Mouse (Mus musculus): ENCODE measurements around the gene Olfr90. TPM values are rescaled to one million over a fixed set of nuclear protein-coding genes. Genes with fewer than 3 reads are reported as not detected.

The Olfr90 gene
- polyA plus RNA-seq, 1 experiment from 2014 or later = not detected

DNA sequence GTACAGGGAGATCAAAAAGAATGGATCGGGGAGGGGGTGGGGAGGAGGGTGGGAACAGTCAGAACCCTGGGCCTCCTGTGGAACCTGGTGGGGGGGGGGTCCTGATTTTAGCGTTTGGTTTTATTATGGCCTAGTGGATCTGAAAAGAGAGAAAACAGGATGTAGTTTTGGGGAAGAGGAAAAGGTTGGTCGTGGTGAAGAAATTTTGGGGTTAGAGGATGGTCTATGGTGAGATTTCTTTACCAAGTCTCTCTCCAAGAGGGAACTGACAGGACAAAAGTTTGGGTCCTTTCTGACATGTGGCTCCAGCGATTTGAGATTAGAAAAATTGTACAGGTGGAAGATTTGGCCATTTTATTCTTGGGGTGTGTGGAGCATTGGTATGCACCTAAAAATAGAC, 36.6 kb downstream of the Olfr90 start:
- no peaks in the 10 kb centered on the region for H3K27me3 ChIP-seq (replicated peaks)
- ATAC-seq (ENCODE audit: insufficient read depth, low FRiP score, low read depth) = no peak
- H3K9ac ChIP-seq = no peak overlapping the region
- H3K27ac ChIP-seq = no peak overlapping the region
- peaks cover 11% of the 10 kb centered on the region for H3K36me3 ChIP-seq
- peak overlapping the region; percentile 84 for H3K4me2 ChIP-seq
- peaks cover 27% of the 10 kb centered on the region for H3K4me1 ChIP-seq
- H3K9me3 ChIP-seq = no peaks in the 10 kb centered on the region
- WGBS = 67% methylated on average over 4 of the region's 4 CpGs
- no peak overlapping the region for H3K4me3 ChIP-seq (replicated peaks)

DNA sequence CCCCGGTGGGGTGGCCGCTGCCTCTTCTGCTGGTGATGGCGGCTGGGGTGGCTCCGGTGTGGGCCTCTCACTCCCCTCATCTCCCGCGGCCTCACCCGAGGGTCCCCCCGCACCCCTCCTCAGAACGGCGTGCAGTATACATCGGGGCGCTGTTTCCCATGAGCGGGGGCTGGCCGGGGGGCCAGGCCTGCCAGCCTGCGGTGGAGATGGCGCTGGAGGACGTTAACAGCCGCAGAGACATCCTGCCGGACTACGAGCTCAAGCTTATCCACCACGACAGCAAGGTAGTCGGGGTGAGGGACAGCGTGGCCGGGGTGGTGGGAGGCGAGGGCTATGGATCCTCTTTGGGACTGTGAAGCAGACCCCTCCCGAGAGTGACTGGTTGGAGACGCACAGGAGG, 37.4 kb downstream of the Olfr90 start:
- H3K4me2 ChIP-seq = peak overlapping the region; percentile 84
- H3K27me3 ChIP-seq (replicated peaks) = no peaks in the 10 kb centered on the region
- WGBS = 5% methylated on average over 25 of the region's 27 CpGs
- peaks cover 31% of the 10 kb centered on the region for H3K4me1 ChIP-seq
- H3K9me3 ChIP-seq = no peaks in the 10 kb centered on the region
- H3K9ac ChIP-seq = peak overlapping the region; percentile 61; the same call in 1 of the 2 replicates
- H3K27ac ChIP-seq = no peak overlapping the region
- peaks cover 5% of the 10 kb centered on the region; the same call in 1 of the 2 replicates for H3K36me3 ChIP-seq
- ATAC-seq (ENCODE audit: insufficient read depth, low FRiP score, low read depth) = peak; percentile 2; the same call in 1 of the 2 replicates
- H3K4me3 ChIP-seq (replicated peaks) = peak overlapping the region; percentile 55

DNA sequence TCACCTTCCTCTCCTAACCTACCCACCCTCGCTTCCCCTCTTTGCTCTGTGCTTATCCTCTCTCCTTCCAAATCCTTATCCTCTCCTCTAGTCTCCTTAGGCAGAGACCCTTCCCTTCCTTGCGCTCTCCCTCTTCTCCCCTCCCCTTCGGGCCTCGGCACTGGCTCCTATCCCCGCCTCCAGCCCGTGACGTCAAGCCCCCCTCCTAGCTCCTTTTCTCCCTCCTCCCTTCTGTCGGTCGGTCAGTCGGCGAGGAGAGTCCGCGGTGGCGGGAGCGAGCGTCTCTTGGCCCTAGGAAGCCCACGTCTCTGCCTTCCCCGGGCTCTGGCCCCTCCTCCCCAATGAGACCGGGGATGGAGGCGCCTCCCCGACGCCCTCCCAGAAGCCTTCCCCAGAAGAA, 37.9 kb downstream of the Olfr90 start:
- peak overlapping the region; percentile 55 for H3K4me3 ChIP-seq (replicated peaks)
- WGBS = under 1% methylated on average over 22 of the region's 22 CpGs
- no peak overlapping the region for H3K27ac ChIP-seq
- peak overlapping the region; percentile 84 for H3K4me2 ChIP-seq
- peak overlapping the region; percentile 61; the same call in 1 of the 2 replicates for H3K9ac ChIP-seq
- H3K36me3 ChIP-seq = 0 out of 2 replicates have a peak, but pooled peaks cover under 1% of the 10 kb centered on the region
- H3K4me1 ChIP-seq = peaks cover 31% of the 10 kb centered on the region
- no peaks in the 10 kb centered on the region for H3K9me3 ChIP-seq
- ATAC-seq (ENCODE audit: insufficient read depth, low FRiP score, low read depth) = peak; percentile 30
- H3K27me3 ChIP-seq (replicated peaks) = no peaks in the 10 kb centered on the region

DNA sequence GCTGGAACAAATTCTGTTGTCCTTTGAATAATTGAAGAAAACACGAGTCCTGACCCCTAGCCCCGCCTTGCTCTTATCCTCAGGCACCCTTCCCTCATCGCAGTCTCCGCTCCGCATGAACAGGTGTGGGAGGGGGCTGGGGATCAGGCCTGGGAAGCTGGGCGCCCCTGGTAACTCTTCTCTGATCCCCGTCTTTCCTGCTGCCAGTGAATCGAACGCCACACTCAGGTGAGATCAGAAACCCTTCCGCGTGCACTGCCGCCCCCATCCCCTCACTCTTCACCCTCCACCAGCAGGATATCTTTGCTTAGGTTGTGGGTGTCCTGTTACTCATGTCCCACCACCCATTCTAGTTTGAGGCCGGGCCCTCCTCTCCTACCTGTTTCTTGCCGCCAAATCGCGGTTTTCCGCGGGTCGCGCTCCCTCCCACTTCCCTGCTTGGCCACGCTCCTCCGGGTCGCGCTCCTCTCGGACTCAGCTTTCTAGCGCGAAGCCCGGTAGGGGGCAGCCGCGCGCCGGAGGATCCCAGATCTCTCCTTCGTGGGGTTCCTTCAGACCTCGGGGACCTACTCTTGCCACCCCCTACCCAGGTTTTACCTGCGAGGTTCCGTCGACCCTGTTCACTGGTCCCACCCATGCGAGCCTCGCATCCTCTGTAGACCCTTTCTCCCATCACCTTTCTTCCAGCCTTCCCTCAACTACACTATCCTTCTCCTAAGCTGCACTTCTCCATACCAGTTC, 38.6 kb downstream of the Olfr90 start:
- 7% methylated on average over 39 of the region's 39 CpGs for WGBS
- Histone ChIP-seq H3K9me3 (no peaks in the 10 kb centered on the region), H3K4me2 (peak overlapping the region; percentile 84), H3K27me3 (replicated peaks) (no peaks in the 10 kb centered on the region), H3K9ac (peak overlapping the region; percentile 7; the same call in 1 of the 2 replicates), H3K36me3 (no peaks in the 10 kb centered on the region), H3K27ac (no peak overlapping the region), H3K4me3 (replicated peaks) (peak overlapping the region; percentile 55), H3K4me1 (peaks cover 35% of the 10 kb centered on the region)
- ATAC-seq (ENCODE audit: insufficient read depth, low FRiP score, low read depth) = no peak

DNA sequence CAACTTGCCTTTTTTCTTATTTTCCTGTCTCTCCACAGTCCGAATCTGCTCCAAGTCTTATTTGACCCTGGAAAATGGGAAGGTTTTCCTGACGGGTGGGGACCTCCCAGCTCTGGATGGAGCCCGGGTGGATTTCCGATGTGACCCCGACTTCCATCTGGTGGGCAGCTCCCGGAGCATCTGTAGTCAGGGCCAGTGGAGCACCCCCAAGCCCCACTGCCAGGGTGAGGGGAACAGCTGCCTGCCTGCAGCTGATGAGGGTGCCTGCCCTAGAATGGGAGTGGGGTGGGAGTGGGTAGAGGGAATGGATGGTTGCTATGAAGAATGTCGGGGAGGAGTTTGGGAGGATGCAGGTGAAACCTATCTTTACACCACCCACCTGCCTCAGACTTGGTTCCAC, 39.9 kb downstream of the Olfr90 start:
- 61% methylated on average over 7 of the region's 7 CpGs for WGBS
- no peak overlapping the region for H3K4me3 ChIP-seq (replicated peaks)
- no peak overlapping the region for H3K4me2 ChIP-seq
- H3K9ac ChIP-seq = no peak overlapping the region
- ATAC-seq (ENCODE audit: insufficient read depth, low FRiP score, low read depth) = no peak
- peaks cover 35% of the 10 kb centered on the region for H3K4me1 ChIP-seq
- H3K27me3 ChIP-seq (replicated peaks) = no peaks in the 10 kb centered on the region
- no peaks in the 10 kb centered on the region for H3K36me3 ChIP-seq
- no peak overlapping the region for H3K27ac ChIP-seq
- no peaks in the 10 kb centered on the region for H3K9me3 ChIP-seq

DNA sequence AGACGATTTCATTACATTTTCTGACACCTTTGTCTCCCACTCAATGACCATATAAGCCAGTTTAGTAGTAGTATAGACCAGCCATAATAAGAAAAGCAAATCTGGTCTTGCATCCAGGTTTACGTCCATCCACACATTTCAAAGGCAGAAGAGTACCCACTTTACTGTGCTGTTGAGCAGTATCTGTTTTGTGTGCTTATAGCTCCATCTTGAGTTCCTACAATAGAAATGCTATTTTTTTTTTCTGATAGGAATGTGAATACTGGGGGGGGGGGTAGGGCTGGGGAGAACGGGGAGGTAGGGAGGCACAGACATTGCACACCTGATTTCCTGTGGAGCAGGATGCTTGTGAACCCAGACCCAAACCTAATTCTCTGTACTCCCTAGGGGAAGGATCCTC, 40.3 kb downstream of the Olfr90 start:
- H3K4me1 ChIP-seq = peaks cover 35% of the 10 kb centered on the region
- H3K9ac ChIP-seq = no peak overlapping the region
- H3K36me3 ChIP-seq = no peaks in the 10 kb centered on the region
- H3K4me3 ChIP-seq (replicated peaks) = no peak overlapping the region
- no peaks in the 10 kb centered on the region for H3K27me3 ChIP-seq (replicated peaks)
- no peak overlapping the region for H3K4me2 ChIP-seq
- 35% methylated on average over 3 of the region's 3 CpGs for WGBS
- ATAC-seq (ENCODE audit: insufficient read depth, low FRiP score, low read depth) = no peak
- H3K27ac ChIP-seq = no peak overlapping the region
- H3K9me3 ChIP-seq = no peaks in the 10 kb centered on the region

DNA sequence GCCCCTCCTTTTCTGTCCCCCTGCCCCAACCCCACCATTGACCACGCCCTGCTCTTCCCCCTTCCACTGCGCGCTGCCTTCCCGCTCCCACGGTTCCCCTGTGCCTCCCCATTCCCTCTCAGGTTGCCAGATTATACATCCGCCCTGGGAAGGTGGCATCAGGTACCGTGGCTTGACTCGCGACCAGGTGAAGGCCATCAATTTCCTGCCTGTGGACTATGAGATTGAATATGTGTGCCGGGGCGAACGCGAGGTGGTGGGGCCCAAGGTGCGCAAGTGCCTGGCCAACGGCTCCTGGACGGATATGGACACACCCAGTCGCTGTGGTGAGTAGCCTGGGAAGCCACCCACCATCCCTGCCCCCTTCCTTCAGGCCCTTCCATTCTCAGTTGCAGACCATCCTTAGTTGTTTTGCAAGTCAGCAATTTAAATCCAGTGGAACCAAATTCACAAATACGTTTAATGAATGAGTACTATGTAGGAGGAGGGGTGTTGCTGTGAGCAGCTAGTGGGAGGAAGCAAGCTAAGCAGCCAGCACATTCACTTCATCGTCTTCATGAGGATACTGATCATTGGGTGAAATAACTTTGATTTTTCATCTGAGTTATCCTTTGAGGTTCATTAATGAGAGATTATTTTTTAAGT, 40.8 kb downstream of the Olfr90 start:
- H3K27ac ChIP-seq = no peak overlapping the region
- ATAC-seq (ENCODE audit: insufficient read depth, low FRiP score, low read depth) = no peak
- no peak overlapping the region for H3K9ac ChIP-seq
- peaks cover 35% of the 10 kb centered on the region for H3K4me1 ChIP-seq
- H3K4me3 ChIP-seq (replicated peaks) = peak overlapping the region; percentile 70; the same call in 1 of the 2 replicates
- WGBS = 27% methylated on average over 19 of the region's 19 CpGs
- no peaks in the 10 kb centered on the region for H3K9me3 ChIP-seq
- H3K4me2 ChIP-seq = peak overlapping the region; percentile 96
- no peaks in the 10 kb centered on the region for H3K36me3 ChIP-seq
- no peaks in the 10 kb centered on the region for H3K27me3 ChIP-seq (replicated peaks)

DNA sequence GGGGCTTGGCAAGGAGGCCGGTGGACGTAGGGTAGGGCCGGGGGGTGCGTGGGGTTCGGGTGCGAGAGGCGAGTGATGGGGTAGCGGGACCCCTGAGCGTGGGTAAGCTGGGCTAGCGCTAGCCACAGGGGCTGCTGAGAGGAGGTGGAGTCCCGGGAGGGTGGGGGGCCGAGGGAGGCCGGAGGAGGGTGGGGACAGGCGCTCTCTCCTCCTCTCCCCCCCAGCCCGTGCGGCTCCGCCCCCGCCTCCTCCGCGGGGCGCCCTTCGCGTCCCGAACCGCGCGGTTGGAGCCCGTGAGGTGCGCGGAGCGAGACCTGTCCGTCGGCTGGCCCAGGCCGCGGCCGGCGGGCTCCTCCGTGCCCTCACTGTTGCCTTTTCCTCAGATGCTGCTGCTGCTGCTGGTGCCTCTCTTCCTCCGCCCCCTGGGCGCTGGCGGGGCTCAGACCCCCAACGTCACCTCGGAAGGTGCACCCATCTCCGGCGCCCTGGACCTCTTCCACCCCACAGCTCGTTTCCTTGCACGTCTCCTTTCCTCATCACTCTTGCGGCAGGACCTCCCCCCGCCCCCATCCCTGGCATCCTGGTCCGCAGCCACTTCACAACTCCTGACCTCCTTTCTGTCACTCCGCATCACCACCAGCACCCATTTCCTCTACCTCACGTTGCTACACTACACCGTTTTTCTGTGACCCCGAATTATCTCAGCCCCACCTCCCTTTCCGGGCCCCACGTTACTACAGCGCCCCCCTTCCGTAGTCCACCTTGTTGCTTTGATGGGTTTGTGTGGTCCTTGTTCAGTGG, 41.8 kb downstream of the Olfr90 start:
- no peaks in the 10 kb centered on the region for H3K27me3 ChIP-seq (replicated peaks)
- H3K27ac ChIP-seq = peak overlapping the region; percentile 69
- no peaks in the 10 kb centered on the region for H3K9me3 ChIP-seq
- no peaks in the 10 kb centered on the region for H3K36me3 ChIP-seq
- peak overlapping the region; percentile 96 for H3K4me2 ChIP-seq
- peak overlapping the region; percentile 70 for H3K4me3 ChIP-seq (replicated peaks)
- peak; percentile 56 for ATAC-seq (ENCODE audit: insufficient read depth, low FRiP score, low read depth)
- H3K4me1 ChIP-seq = peaks cover 35% of the 10 kb centered on the region
- peak overlapping the region; percentile 59 for H3K9ac ChIP-seq
- WGBS = under 1% methylated on average over 43 of the region's 58 CpGs

DNA sequence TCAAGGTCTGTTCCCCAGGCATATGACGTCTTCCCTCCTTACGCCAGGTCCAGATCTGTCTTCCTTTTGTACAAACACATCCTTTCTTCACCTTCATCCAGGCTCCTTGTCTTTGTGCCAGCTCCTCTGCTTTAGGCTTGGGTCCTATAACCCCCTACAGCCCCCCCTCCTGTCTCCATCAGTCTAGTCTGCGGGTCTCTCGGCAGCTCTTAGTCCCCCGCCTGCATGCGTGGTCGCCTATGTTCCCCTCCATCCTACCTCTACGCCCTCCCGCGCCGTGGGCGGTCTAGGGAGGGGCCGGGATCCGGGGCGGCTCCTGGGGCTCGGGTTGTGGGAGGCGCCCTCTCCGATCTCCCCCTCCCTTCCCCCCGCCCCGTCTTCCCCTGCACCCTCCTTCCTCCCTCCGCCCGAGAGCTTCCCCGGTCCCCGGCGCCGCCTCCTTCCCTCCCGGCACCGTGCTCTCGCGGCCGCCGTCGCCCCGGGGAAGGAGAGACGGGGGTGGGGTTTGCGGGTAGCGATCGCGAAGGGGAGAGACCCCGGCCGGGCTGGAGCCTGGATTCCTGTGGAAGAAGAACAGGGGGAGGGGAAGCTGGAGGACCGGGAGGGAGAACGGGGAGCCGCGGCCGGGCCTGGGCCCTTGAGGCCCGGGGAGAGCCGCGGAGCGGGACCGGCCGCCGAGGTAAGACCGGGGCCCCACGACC, 42.5 kb downstream of the Olfr90 start, which contains the start of gene Gabbr1:
Gabbr1 (plus strand) TSS at position 356 of the 701 bp plus-strand sequence.
- H3K9ac ChIP-seq = peak within 1 kb of the TSS; percentile 59
- under 1% methylated on average over 42 of the region's 55 CpGs for WGBS
- peak; percentile 88 for ATAC-seq (ENCODE audit: insufficient read depth, low FRiP score, low read depth)

DNA sequence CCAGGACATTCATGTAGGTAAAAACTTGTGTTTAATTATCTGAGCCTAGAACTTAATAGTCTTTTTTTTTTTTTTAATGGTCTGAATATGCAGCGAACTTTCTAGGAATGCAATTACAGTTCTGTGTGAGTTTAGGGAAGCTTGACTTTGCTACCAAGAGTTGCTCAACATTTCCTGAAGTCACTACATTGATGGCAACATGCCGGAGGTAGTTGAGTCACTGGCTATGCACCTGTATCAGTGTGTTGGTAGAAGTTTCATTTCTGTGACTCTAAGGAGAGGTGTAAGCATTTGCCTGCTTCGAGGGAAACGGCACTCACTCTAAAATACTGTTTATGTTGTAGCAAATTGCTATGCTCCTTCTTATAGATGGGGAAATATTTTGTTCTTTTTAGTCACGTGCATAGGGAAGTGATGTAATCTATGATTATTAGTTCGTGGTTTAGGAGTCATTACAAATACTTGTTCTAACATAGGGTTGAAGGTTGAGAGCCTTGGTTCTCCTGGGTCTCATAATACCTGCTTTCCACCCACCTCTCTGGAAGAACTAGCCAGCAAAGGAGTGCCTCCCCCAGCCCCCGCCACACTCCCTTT, 43.6 kb downstream of the Olfr90 start:
- Histone ChIP-seq H3K27me3 (replicated peaks) (no peaks in the 10 kb centered on the region), H3K4me2 (peak overlapping the region; percentile 96), H3K36me3 (no peaks in the 10 kb centered on the region), H3K27ac (peak overlapping the region; percentile 59; the same call in 1 of the 2 replicates), H3K4me3 (replicated peaks) (no peak overlapping the region), H3K4me1 (peaks cover 25% of the 10 kb centered on the region), H3K9me3 (no peaks in the 10 kb centered on the region), H3K9ac (peak overlapping the region; percentile 16)
- ATAC-seq (ENCODE audit: insufficient read depth, low FRiP score, low read depth) = no peak
- WGBS = 58% methylated on average over 7 of the region's 7 CpGs

More for the DNA sequence above, 42.5 kb downstream of the Olfr90 start, which contains the start of gene Gabbr1:
- peak within 1 kb of the TSS; percentile 70 for H3K4me3 ChIP-seq (replicated peaks)
- no peaks in the 10 kb centered on the region for H3K9me3 ChIP-seq
- no peaks in the 10 kb centered on the region for H3K36me3 ChIP-seq
- peak within 1 kb of the TSS; percentile 69 for H3K27ac ChIP-seq
- peak within 1 kb of the TSS; percentile 96 for H3K4me2 ChIP-seq
- no peaks in the 10 kb centered on the region for H3K27me3 ChIP-seq (replicated peaks)
- H3K4me1 ChIP-seq = peaks cover 30% of the 10 kb centered on the region
